Mouse (Mus musculus) gastrocnemius, postnatal 36 days (tissue): ENCODE data around the gene Vmn1r74. TPM values are rescaled to one million over a fixed set of nuclear protein-coding genes. Genes with fewer than 3 reads are reported as not detected.
"Not testable (repeated sequence)": the region's sequence is repeated elsewhere in the genome, so short reads cannot be mapped to it uniquely, and the experiment has no call there.

Source experiments
- DNase-seq, 2 experiments: peaks; one replicate each; pipeline ENCODE4 v3.0.0; 2022
- intact Hi-C: fragments of 180-260 bp; cut with DNase I; formaldehyde crosslinking; loops from one replicate; pipeline ENCODE4 v1.15.1; 2025
- long read RNA-seq, 2 experiments: library from polyadenylated mRNA; stranded (forward); transcript quantifications; one replicate each; pipeline ENCODE4 v2.0.0; 2021
- total RNA-seq, 2 experiments: library from RNA; stranded (reverse); gene quantifications; 2 replicates each; pipeline ENCODE4 v1.2.3; 2021

The Vmn1r74 gene
- total RNA-seq, result not detected
- long read RNA-seq, experiment 1, result 0 reads
- long read RNA-seq, experiment 2, result 0 reads

GRCm38 (mm10) chr7:11833680-11834079, at the start of gene Vmn1r74:
Gene Vmn1r74 (plus strand): TSS chr7:11833980.
- DNase-seq, result no peak
- intact Hi-C loops, result no loop called here

- no peak for DNase-seq
- intact Hi-C loops, result no loop called here
These were observed 20.0 kb upstream of the Vmn1r74 start for GRCm38 (mm10) chr7:11813751-11814150.

- intact Hi-C loops, result no loop called here
These were observed 11.6 kb upstream of the Vmn1r74 start for GRCm38 (mm10) chr7:11822166-11822565.

DNA sequence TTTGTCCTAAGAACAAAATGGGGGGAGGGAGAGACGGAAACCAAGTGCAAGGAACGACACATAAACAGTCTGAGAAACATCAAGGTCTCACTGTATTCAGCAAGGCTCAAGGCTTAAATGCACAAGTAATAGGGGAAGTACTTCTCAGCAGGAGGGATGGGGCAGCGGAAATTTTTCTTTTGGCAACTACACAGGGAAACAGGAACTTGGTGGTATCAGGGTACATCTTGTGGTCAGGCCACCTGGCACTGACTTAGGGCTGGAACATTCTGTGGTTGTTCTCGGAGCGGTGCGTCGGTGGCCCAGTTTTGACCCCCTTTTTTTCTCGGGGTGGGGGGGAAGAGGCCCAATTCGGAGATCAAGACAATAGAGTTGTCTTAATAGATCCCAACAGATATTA, 10.5 kb upstream of the Vmn1r74 start:
- intact Hi-C loops, DNase-seq: not testable (repeated sequence)

More at GRCm38 (mm10) chr7:11822166-11822565, 11.6 kb upstream of the Vmn1r74 start:
- DNase-seq, result no peak

DNA sequence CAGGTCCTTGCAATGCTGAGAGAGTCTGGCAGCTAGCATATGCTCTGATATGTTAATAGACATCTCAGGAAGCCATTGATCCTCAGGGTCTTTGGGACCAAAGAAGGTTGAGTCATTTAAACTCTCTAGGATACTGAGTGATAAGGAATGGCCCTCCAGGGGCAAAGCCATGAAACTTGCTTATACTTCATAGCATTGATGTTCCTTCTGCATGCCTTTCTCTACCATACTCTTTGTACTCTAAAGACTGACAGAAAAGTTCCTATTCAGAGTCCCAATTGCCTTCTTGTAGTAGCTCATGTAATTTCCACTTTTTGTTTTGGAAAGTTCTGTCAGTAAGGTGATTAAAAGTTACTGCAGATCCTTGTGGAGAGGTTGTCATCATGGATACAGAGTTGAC, 40.5 kb downstream of the Vmn1r74 start, which contains the start of gene Vmn1r75:
TSS of gene Vmn1r75 (plus strand) at position 301 of the 400 bp plus-strand sequence.
- DNase-seq, result no peak
- intact Hi-C loops, result no loop called here

Other genes starting within 250 kb of the Vmn1r74 start
- not detected for gene Zscan4-ps3, start 224.7 kb upstream of the Vmn1r74 start, total RNA-seq
- not detected for gene Vmn1r72, start 153.8 kb upstream of the Vmn1r74 start, total RNA-seq
- not detected for gene Vmn1r73, start 103.7 kb upstream of the Vmn1r74 start, total RNA-seq
- gene Vmn1r75, start 40.6 kb downstream of the Vmn1r74 start, total RNA-seq, result not detected
- not detected for gene Vmn1r76, start 104.2 kb downstream of the Vmn1r74 start, total RNA-seq
- gene Vmn1r77, start 202.8 kb downstream of the Vmn1r74 start, total RNA-seq, result not detected